Mouse (Mus musculus): ENCODE data around the gene Arl16. TPM values are rescaled to one million over a fixed set of nuclear protein-coding genes. Genes with fewer than 3 reads are reported as not detected.

The Arl16 gene
- polyA plus RNA-seq, 1 experiment from 2014 or later = 56.6 TPM

DNA sequence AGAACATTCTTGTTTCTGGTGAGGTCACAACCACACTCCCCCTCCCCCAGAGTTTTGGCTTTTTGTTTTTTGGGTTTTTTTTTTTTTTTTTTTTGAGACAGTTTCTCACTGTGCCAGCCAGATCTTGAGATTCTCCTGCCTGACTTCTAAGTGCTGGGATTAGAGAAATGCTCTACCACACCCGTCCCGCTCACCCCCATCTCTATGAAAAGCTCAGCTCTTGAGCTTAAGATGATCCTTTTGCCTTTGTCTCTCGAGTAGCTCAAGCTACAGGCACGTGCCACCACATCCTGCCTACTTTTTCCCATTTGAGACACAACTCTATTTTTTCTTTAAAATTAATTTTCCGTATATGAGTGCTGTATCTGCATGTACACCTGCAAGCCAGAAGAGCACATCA is 3.0 kb downstream of the Arl16 start:
- Histone ChIP-seq H3K27me3 (ENCODE audit: control insufficient read depth, insufficient read depth, low read length) (no peaks in the 10 kb centered on the region), H3K9me3 (ENCODE audit: control insufficient read depth, low read length) (no peaks in the 10 kb centered on the region), H3K4me1 (ENCODE audit: control insufficient read depth, insufficient read depth, low read length) (peaks cover 4% of the 10 kb centered on the region; the same call in 1 of the 2 replicates), H3K27ac (replicated peaks; ENCODE audit: low read depth, low read length) (no peak overlapping the region), H3K36me3 (ENCODE audit: control insufficient read depth, insufficient read depth, low read length) (peaks cover 16% of the 10 kb centered on the region; the same call in 1 of the 2 replicates), H3K4me2 (ENCODE audit: low read depth, severe bottlenecking) (no peak overlapping the region), H3K9ac (ENCODE audit: low read length) (no peak overlapping the region), H3K4me3 (ENCODE audit: low read depth, low read length) (no peak overlapping the region)
- DNase-seq (ENCODE audit: low spot score) = no peak
- no peak for ATAC-seq (ENCODE audit: insufficient number of reproducible peaks, low FRiP score, low TSS enrichment, low read depth)
- 94% methylated on average over 5 of the region's 5 CpGs for WGBS

DNA sequence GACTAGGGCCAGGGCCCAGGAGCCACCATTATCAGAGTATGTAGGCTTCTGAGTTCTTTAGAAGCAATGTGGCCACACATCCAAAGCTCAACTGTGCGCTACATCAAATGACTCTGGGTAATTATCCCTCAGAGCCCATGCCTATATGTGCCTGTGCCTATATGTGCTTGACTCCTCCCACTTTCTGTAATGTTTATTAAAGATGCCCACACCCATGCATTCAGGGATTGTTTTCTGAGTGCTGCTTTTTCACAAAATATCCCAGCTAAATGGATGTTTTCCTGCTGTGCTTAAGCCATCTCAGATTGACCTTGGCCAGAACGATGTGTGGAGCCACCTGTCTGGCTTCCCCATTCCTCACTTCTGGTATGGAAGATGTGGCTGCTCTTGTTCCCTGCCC is 3.9 kb downstream of the Arl16 start:
- no peaks in the 10 kb centered on the region for H3K27me3 ChIP-seq (ENCODE audit: control insufficient read depth, insufficient read depth, low read length)
- H3K36me3 ChIP-seq (ENCODE audit: control insufficient read depth, insufficient read depth, low read length) = peaks cover 16% of the 10 kb centered on the region; the same call in 1 of the 2 replicates
- no peak for DNase-seq (ENCODE audit: low spot score)
- H3K4me1 ChIP-seq (ENCODE audit: control insufficient read depth, insufficient read depth, low read length) = peaks cover 4% of the 10 kb centered on the region; the same call in 1 of the 2 replicates
- H3K4me3 ChIP-seq (ENCODE audit: low read depth, low read length) = no peak overlapping the region
- no peak overlapping the region for H3K9ac ChIP-seq (ENCODE audit: low read length)
- no peak overlapping the region for H3K27ac ChIP-seq (replicated peaks; ENCODE audit: low read depth, low read length)
- 80% methylated on average over 2 of the region's 2 CpGs for WGBS
- no peak overlapping the region for H3K4me2 ChIP-seq (ENCODE audit: low read depth, severe bottlenecking)
- ATAC-seq (ENCODE audit: insufficient number of reproducible peaks, low FRiP score, low TSS enrichment, low read depth) = no peak
- H3K9me3 ChIP-seq (ENCODE audit: control insufficient read depth, low read length) = no peaks in the 10 kb centered on the region

DNA sequence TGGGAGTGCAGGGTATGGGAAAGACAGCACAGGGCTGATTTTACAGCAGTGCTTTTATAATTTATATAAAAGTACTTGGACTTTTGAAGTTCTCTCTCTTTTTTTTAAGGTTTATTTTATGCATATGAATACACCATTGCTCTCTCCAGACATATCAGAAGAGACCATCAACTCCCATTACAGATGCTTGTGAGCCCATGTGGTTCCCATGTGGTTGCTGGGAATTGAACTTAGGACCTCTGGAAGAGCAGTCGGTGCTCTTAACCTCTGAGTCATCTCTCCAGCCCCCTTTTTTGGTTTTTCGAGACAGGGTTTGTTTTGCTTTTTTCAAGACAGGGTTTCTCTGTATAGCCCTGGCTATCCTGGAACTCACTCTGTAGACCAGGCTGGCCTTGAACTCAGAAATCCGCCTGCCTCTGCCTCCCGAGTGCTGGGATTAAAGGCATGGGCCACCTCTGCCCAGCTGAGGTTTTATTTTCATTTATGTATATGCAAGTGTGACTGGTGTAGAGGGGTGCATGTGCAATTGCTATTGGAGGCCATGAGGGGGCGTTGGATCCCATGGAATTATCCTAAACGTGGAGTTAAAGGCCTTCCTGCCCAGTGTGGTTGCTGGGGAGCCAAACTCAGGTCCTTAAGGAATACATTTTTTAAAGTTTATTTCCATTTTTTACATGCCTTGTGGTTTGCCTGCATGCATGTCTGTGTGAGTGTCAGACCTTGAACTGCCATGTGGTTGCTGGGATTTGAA is 8.4 kb downstream of the Arl16 start:
- Histone ChIP-seq H3K4me1 (ENCODE audit: control insufficient read depth, insufficient read depth, low read length) (no peaks in the 10 kb centered on the region), H3K4me3 (ENCODE audit: low read depth, low read length) (peak overlapping the region; percentile 93), H3K36me3 (ENCODE audit: control insufficient read depth, insufficient read depth, low read length) (peaks cover 16% of the 10 kb centered on the region; the same call in 1 of the 2 replicates), H3K27me3 (ENCODE audit: control insufficient read depth, insufficient read depth, low read length) (no peaks in the 10 kb centered on the region), H3K9ac (ENCODE audit: low read length) (peak overlapping the region; percentile 93), H3K4me2 (ENCODE audit: low read depth, severe bottlenecking) (peak overlapping the region; percentile 86), H3K9me3 (ENCODE audit: control insufficient read depth, low read length) (no peaks in the 10 kb centered on the region), H3K27ac (replicated peaks; ENCODE audit: low read depth, low read length) (no peak overlapping the region)
- ATAC-seq (ENCODE audit: insufficient number of reproducible peaks, low FRiP score, low TSS enrichment, low read depth) (no peak), DNase-seq (ENCODE audit: low spot score) (no peak)
- 67% methylated on average over 6 of the region's 6 CpGs for WGBS

DNA sequence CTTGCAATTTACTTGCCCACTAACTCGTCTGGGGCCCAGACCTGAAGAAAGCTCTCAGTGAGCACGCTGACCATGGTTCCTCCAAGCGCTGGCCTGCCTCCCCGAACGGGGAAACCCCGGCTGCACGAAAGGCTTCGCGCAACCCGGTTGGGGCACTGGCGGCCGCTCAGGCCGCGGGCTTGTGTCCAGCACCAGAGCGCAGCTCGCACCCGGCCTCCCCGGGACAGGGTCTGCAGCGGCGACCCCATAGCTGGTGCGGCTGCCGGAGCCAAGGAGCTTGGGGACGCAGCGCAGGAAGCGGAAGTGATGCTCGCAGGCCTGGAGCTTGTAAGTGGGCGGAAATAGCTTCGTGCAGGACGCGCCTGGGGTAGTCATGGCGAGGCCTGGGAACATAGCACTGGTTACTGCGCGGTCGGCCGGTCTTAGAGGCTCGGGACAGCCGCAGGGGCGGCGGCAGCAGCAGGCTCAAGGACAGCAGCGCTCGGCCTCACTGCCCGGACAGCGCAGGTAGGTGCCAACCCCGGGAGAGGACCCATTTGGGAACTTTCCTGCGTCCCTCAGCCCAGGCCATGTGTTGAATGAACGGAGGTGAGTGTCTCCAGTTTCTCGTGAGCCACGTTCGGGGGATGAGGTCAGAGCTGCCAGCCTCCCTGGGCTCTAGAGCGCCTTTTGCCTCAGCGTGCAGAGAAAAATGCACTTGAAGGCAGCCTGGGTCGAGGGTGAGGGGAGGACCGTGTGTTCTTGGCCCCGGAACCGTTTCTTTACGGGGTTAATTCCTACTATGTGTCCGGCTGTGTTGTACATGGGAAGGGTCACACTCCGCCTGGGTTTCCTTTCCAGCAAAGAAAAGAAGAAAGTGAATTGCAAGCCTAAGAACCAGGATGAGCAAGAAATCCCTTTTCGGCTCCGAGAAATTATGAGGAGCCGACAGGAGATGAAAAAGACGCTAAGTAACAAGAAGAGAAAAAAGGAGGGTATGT is 9.3 kb downstream of the Arl16 start, which contains the start of the genes Oxld1 and Ccdc137:
TSS of gene Oxld1 (minus strand) at position 297 of the 980 bp plus-strand sequence.
TSS of gene Ccdc137 (plus strand) at position 344 of the 980 bp plus-strand sequence.
- Histone ChIP-seq H3K4me3 (ENCODE audit: low read depth, low read length) (peak within 1 kb of the TSS; percentile 93), H3K36me3 (ENCODE audit: control insufficient read depth, insufficient read depth, low read length) (peaks cover 14% of the 10 kb centered on the region; the same call in 1 of the 2 replicates), H3K9ac (ENCODE audit: low read length) (peak within 1 kb of the TSS; percentile 93), H3K9me3 (ENCODE audit: control insufficient read depth, low read length) (no peaks in the 10 kb centered on the region), H3K27me3 (ENCODE audit: control insufficient read depth, insufficient read depth, low read length) (no peaks in the 10 kb centered on the region), H3K27ac (replicated peaks; ENCODE audit: low read depth, low read length) (peak within 1 kb of the TSS; percentile 49; the same call in 1 of the 2 replicates), H3K4me2 (ENCODE audit: low read depth, severe bottlenecking) (peak within 1 kb of the TSS; percentile 86), H3K4me1 (ENCODE audit: control insufficient read depth, insufficient read depth, low read length) (no peaks in the 10 kb centered on the region)
- peak; percentile 87 for DNase-seq (ENCODE audit: low spot score)
- 4% methylated on average over 62 of the region's 62 CpGs for WGBS
- peak; percentile 81 for ATAC-seq (ENCODE audit: insufficient number of reproducible peaks, low FRiP score, low TSS enrichment, low read depth)

DNA sequence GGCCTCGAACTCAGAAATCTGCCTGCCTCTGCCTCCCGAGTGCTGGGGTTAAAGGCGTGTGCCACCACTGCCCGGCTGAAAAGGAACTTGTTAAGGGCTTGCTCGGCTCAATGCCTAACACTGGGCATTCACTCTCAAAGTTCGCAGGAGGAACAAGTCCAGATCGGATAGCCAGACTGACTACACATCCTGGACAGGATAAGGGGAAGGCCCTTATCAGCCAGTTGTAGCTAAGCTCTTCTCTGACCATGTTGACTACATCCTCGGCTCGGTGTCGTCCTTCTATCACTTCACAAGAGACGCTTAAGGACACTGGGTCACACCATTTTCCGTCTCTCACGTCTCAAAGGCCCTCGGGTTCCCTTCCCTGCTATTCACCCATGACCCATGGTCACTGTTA is 10.0 kb downstream of the Arl16 start:
- Histone ChIP-seq H3K4me3 (ENCODE audit: low read depth, low read length) (peak overlapping the region; percentile 93), H3K9ac (ENCODE audit: low read length) (peak overlapping the region; percentile 93), H3K27me3 (ENCODE audit: control insufficient read depth, insufficient read depth, low read length) (no peaks in the 10 kb centered on the region), H3K36me3 (ENCODE audit: control insufficient read depth, insufficient read depth, low read length) (peaks cover 14% of the 10 kb centered on the region; the same call in 1 of the 2 replicates), H3K4me1 (ENCODE audit: control insufficient read depth, insufficient read depth, low read length) (no peaks in the 10 kb centered on the region), H3K9me3 (ENCODE audit: control insufficient read depth, low read length) (no peaks in the 10 kb centered on the region), H3K27ac (replicated peaks; ENCODE audit: low read depth, low read length) (peak overlapping the region; percentile 49; the same call in 1 of the 2 replicates), H3K4me2 (ENCODE audit: low read depth, severe bottlenecking) (peak overlapping the region; percentile 86)
- ATAC-seq (ENCODE audit: insufficient number of reproducible peaks, low FRiP score, low TSS enrichment, low read depth) (no peak), DNase-seq (ENCODE audit: low spot score) (no peak)
- 38% methylated on average over 14 of the region's 14 CpGs for WGBS

DNA sequence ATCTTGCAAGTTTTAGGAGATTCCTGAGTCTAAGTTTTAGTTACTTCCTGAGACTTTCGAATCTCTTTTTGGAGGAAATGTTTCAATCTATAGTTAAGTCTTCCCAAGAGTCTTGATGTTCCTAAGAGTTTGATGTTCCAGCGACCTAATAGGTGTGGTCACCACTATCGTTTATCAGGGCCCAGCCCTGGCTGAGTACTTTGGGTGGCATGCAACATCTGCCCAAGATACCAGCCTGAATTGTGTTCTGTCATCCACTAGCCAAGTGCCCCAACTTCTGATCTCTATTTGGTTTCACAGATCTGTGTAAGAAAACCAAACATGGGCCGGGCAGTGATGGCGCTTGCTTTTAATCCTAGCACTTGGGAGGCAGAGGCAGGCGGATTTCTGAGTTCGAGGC is 12.0 kb downstream of the Arl16 start:
- H3K36me3 ChIP-seq (ENCODE audit: control insufficient read depth, insufficient read depth, low read length) = peaks cover 6% of the 10 kb centered on the region; the same call in 1 of the 2 replicates
- ATAC-seq (ENCODE audit: insufficient number of reproducible peaks, low FRiP score, low TSS enrichment, low read depth) (no peak), DNase-seq (ENCODE audit: low spot score) (no peak)
- H3K4me3 ChIP-seq (ENCODE audit: low read depth, low read length) = no peak overlapping the region
- H3K27ac ChIP-seq (replicated peaks; ENCODE audit: low read depth, low read length) = no peak overlapping the region
- no peak overlapping the region for H3K9ac ChIP-seq (ENCODE audit: low read length)
- H3K4me1 ChIP-seq (ENCODE audit: control insufficient read depth, insufficient read depth, low read length) = no peaks in the 10 kb centered on the region
- 95% methylated on average over 7 of the region's 7 CpGs for WGBS
- no peak overlapping the region for H3K4me2 ChIP-seq (ENCODE audit: low read depth, severe bottlenecking)
- H3K27me3 ChIP-seq (ENCODE audit: control insufficient read depth, insufficient read depth, low read length) = no peaks in the 10 kb centered on the region
- H3K9me3 ChIP-seq (ENCODE audit: control insufficient read depth, low read length) = no peaks in the 10 kb centered on the region

DNA sequence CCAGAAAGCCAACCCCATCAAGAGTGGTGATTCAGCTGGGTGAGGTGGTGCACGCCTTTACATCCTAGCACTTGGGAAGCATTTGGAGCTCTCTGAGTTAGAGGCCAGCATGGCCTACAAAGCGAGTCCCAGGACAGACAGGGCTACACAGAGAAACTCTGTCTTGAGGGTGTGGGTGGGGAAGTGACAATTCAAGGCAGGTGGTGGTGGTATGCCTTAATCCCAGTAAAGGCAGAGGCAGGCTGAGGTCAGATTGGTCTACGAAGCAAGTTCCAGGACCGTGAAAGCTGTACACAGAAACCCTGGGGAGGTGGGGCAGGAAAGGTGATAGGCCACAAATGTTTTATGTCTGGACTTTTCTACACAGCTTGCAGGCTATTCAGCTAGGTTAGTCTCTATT is 12.4 kb downstream of the Arl16 start:
- WGBS = 86% methylated on average over 4 of the region's 4 CpGs

DNA sequence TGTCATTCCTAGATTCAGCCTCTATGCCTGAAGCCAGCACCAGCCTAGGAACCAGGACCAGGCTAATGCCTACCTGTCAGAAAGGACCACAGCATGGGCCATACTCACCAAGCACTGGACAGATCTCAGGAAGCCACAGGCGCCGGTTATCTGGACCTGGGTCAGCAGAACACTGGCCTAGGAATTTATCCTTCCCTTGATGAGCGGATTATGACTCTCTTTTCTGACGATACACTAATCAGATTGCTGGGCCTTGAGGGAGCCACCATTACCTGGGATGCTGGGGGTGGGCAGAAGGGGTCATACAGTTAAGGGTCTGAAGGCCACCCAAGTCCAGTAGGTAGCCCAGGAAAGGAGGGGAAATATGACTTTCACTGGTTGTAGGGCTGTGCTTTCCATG is 14.1 kb downstream of the Arl16 start, which contains the start of gene Pde6g:
TSS of gene Pde6g (minus strand) at position 195 of the 400 bp plus-strand sequence.
- H3K9me3 ChIP-seq (ENCODE audit: control insufficient read depth, low read length) = no peaks in the 10 kb centered on the region
- H3K27me3 ChIP-seq (ENCODE audit: control insufficient read depth, insufficient read depth, low read length) = no peaks in the 10 kb centered on the region
- no peak within 1 kb of the TSS for H3K4me3 ChIP-seq (ENCODE audit: low read depth, low read length)
- H3K36me3 ChIP-seq (ENCODE audit: control insufficient read depth, insufficient read depth, low read length) = no peaks in the 10 kb centered on the region
- no peak within 1 kb of the TSS for H3K27ac ChIP-seq (replicated peaks; ENCODE audit: low read depth, low read length)
- DNase-seq (ENCODE audit: low spot score) (no peak), ATAC-seq (ENCODE audit: insufficient number of reproducible peaks, low FRiP score, low TSS enrichment, low read depth) (no peak)
- no peak within 1 kb of the TSS for H3K9ac ChIP-seq (ENCODE audit: low read length)
- H3K4me1 ChIP-seq (ENCODE audit: control insufficient read depth, insufficient read depth, low read length) = no peaks in the 10 kb centered on the region
- WGBS = 81% methylated on average over 4 of the region's 4 CpGs
- H3K4me2 ChIP-seq (ENCODE audit: low read depth, severe bottlenecking) = no peak within 1 kb of the TSS

More for the DNA sequence above, 12.4 kb downstream of the Arl16 start:
- Histone ChIP-seq H3K27ac (replicated peaks; ENCODE audit: low read depth, low read length) (no peak overlapping the region), H3K36me3 (ENCODE audit: control insufficient read depth, insufficient read depth, low read length) (peaks cover 4% of the 10 kb centered on the region; the same call in 1 of the 2 replicates), H3K27me3 (ENCODE audit: control insufficient read depth, insufficient read depth, low read length) (no peaks in the 10 kb centered on the region), H3K4me2 (ENCODE audit: low read depth, severe bottlenecking) (no peak overlapping the region), H3K9me3 (ENCODE audit: control insufficient read depth, low read length) (no peaks in the 10 kb centered on the region), H3K4me1 (ENCODE audit: control insufficient read depth, insufficient read depth, low read length) (no peaks in the 10 kb centered on the region), H3K9ac (ENCODE audit: low read length) (no peak overlapping the region), H3K4me3 (ENCODE audit: low read depth, low read length) (no peak overlapping the region)
- DNase-seq (ENCODE audit: low spot score) (no peak), ATAC-seq (ENCODE audit: insufficient number of reproducible peaks, low FRiP score, low TSS enrichment, low read depth) (no peak)

Measured in limb, embryonic 11.5 days (tissue).